Mouse (Mus musculus): ENCODE results near the gene Eif4e1b.

DNA sequence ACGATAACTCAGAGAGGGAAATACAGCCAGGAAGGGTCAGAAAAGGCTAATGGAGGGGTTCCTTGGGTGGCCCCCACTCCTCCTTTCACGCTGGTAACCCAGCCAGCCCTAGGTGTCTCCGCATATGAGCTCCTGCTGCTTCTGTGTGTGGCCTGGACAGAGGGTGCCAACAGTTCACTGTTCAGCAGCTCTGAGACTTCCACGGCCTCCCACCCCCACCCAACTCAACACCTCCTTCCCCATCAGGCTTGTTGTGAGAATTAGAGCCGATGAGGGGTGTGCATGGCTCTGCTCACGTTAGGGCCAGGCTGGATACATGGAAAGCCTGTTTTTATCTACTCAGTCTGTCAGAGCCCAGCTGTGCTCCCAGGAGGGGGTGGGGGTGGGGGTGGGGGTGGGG, 37.7 kb upstream of the Eif4e1b start:
- TF ChIP-seq CTCF (IDR thresholded peaks at IDR 0.05) (no peak), EP300 (IDR thresholded peaks at IDR 0.05) (no peak)
